Mouse (Mus musculus) hindbrain, embryonic 13.5 days (tissue): ENCODE data around the gene Jag2. TPM values are rescaled to one million over a fixed set of nuclear protein-coding genes. Genes with fewer than 3 reads are reported as not detected.

Source experiments
- ATAC-seq: fragments of 200-750 bp; cut with Nextera tagmentation; 2 replicates; pipeline ENCODE4 v1.8.0; 2017; ENCODE audit warnings: moderate TSS enrichment; ENCODE audit not compliant: low FRiP score
- H3K27ac ChIP-seq: fragments of 300-500 bp; sonication (generic); 2 replicates; pipeline ENCODE4 v1.5.1; 2015; ENCODE audit warnings: inconsistent platforms, mild to moderate bottlenecking, moderate library complexity
- H3K27me3 ChIP-seq: fragments of 300-500 bp; sonication (generic); 2 replicates; pipeline ENCODE4 v1.6.1; 2015; ENCODE audit warnings: mild to moderate bottlenecking, inconsistent platforms
- H3K36me3 ChIP-seq: fragments of 300-500 bp; sonication (generic); 2 replicates; pipeline ENCODE4 v1.6.1; 2015; ENCODE audit warnings: mild to moderate bottlenecking, inconsistent platforms
- H3K4me1 ChIP-seq: fragments of 300-500 bp; sonication (generic); replicated peaks from 2 replicates; pipeline ENCODE4 v1.6.1; 2015; ENCODE audit warnings: inconsistent platforms
- H3K4me2 ChIP-seq: fragments of 300-500 bp; sonication (generic); 2 replicates; pipeline ENCODE4 v1.6.1; 2015; ENCODE audit warnings: inconsistent platforms, mild to moderate bottlenecking, moderate library complexity
- H3K4me3 ChIP-seq: fragments of 300-500 bp; sonication (generic); 2 replicates; pipeline ENCODE4 v1.5.1; 2015; ENCODE audit warnings: mild to moderate bottlenecking, inconsistent platforms
- H3K9ac ChIP-seq: fragments of 300-500 bp; sonication (generic); 2 replicates; pipeline ENCODE4 v1.6.1; 2015; ENCODE audit warnings: mild to moderate bottlenecking, inconsistent platforms
- H3K9me3 ChIP-seq: fragments of 300-500 bp; sonication (generic); 2 replicates; pipeline ENCODE4 v1.6.1; 2016; ENCODE audit warnings: inconsistent platforms
- WGBS: fragments of 180-500 bp; shearing (Covaris S2); methylation state at CpG from one replicate; pipeline ENCODE4 v1.1.7; 2015; 5-methylcytosine and 5-hydroxymethylcytosine counted together
- polyA plus RNA-seq: library from polyadenylated mRNA; unstranded; fragments of >200 nt; fragmentation: Nextera tagmentation; extraction: Ambion mirVana; gene quantifications from 2 replicates; pipeline ENCODE4 v1.2.1, GENCODE M21; 2015

Jag2 gene
- polyA plus RNA-seq, 1 experiment from 2014 or later = 8.4 TPM

DNA sequence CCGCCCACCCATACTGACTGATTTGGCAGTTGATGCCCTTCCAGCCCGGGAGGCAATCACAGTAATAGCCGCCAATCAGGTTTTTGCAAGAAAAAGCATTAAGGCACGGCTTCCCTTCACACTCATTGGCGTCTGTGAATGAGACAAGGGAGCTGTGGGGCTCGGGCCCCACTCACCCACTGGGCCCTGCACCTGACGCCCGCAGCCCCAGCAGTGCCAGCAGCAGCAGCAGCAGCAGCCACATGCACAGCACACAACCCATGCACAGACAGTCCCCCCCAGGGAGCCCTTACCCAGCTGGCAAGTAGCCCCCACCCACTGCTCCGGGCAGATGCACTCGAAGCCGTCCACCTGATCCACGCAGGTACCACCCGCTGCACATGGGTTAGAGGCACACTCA, 14.0 kb downstream of the Jag2 start:
- WGBS = 55% methylated on average over 13 of the region's 13 CpGs
- Histone ChIP-seq H3K27ac (peak overlapping the region; percentile 30; the same call in 1 of the 2 replicates), H3K9me3 (no peaks in the 10 kb centered on the region), H3K9ac (no peak overlapping the region), H3K36me3 (peaks cover 88% of the 10 kb centered on the region), H3K4me3 (no peak overlapping the region), H3K4me1 (peaks cover 38% of the 10 kb centered on the region), H3K27me3 (no peaks in the 10 kb centered on the region), H3K4me2 (no peak overlapping the region)
- ATAC-seq = peak; percentile 14; the same call in 1 of the 2 replicates

GRCm38 (mm10) chr12:112914527-112914926, 15.0 kb downstream of the Jag2 start:
- ATAC-seq = no peak
- no peak overlapping the region for H3K27ac ChIP-seq
- H3K27me3 ChIP-seq = no peaks in the 10 kb centered on the region
- WGBS = 83% methylated on average over 11 of the region's 11 CpGs
- H3K4me1 ChIP-seq = peaks cover 32% of the 10 kb centered on the region
- H3K4me2 ChIP-seq = no peak overlapping the region
- peaks cover 89% of the 10 kb centered on the region for H3K36me3 ChIP-seq
- no peak overlapping the region for H3K9ac ChIP-seq
- H3K9me3 ChIP-seq = no peaks in the 10 kb centered on the region
- no peak overlapping the region for H3K4me3 ChIP-seq

GRCm38 (mm10) chr12:112912951-112913745, 16.4 kb downstream of the Jag2 start:
- ATAC-seq = no peak
- no peak overlapping the region for H3K9ac ChIP-seq
- 87% methylated on average over 28 of the region's 28 CpGs for WGBS
- no peak overlapping the region for H3K4me2 ChIP-seq
- H3K27me3 ChIP-seq = no peaks in the 10 kb centered on the region
- no peak overlapping the region for H3K4me3 ChIP-seq
- H3K27ac ChIP-seq = no peak overlapping the region
- H3K4me1 ChIP-seq = peaks cover 28% of the 10 kb centered on the region
- H3K9me3 ChIP-seq = no peaks in the 10 kb centered on the region
- H3K36me3 ChIP-seq = peaks cover 95% of the 10 kb centered on the region

GRCm38 (mm10) chr12:112911701-112912100, 17.9 kb downstream of the Jag2 start:
- WGBS = 88% methylated on average over 17 of the region's 17 CpGs
- H3K4me2 ChIP-seq = no peak overlapping the region
- H3K36me3 ChIP-seq = peaks cover 95% of the 10 kb centered on the region
- no peak for ATAC-seq
- no peaks in the 10 kb centered on the region for H3K27me3 ChIP-seq
- H3K27ac ChIP-seq = no peak overlapping the region
- peaks cover 20% of the 10 kb centered on the region for H3K4me1 ChIP-seq
- H3K9ac ChIP-seq = no peak overlapping the region
- H3K4me3 ChIP-seq = no peak overlapping the region
- no peaks in the 10 kb centered on the region for H3K9me3 ChIP-seq

DNA sequence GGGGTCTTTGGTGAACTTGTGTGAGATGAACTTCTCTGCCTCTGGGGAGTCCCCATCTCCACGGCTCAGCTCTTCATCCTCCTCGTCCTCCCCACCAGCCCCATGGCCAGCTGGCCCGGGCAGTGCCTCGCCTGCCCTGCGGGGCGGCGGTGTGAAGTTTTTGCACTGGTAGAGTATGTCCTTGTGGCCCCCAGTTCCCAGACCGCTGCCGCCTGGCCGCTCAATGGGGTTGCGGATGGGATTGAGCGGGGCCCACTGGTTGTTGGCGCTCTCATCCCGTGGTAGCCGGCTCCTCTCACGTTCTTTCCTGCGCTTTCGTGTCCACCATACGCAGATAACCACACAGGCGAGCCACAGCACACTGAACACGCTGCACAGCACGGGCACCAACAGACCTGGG, 20.6 kb downstream of the Jag2 start:
- Histone ChIP-seq H3K9ac (no peak overlapping the region), H3K4me1 (0 out of 2 replicates have a peak, but pooled peaks cover under 1% of the 10 kb centered on the region), H3K27me3 (no peaks in the 10 kb centered on the region), H3K9me3 (no peaks in the 10 kb centered on the region), H3K4me2 (no peak overlapping the region), H3K27ac (no peak overlapping the region), H3K4me3 (no peak overlapping the region), H3K36me3 (peaks cover 92% of the 10 kb centered on the region)
- ATAC-seq = no peak
- 95% methylated on average over 22 of the region's 22 CpGs for WGBS

DNA sequence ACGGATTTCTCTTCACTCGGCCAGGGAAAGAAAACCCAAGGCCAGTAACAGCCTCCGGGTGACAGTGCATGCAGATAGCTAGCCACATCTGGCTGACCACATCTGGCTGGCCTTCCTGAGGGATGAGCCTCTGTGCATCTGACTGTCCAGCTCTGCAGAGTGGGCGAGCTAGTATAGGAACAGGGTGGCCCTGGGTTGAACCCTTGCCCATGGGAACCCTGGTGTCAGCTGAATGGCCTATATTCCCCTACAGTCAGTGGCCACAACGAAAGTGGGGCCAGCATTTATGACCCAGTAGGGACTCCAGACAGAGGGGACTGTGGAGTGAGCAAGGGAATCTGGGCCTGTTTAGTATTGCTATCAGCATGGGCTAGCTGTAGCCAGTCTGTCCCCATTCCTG, 24.6 kb downstream of the Jag2 start:
- no peak for ATAC-seq
- Histone ChIP-seq H3K9ac (no peak overlapping the region), H3K27me3 (no peaks in the 10 kb centered on the region), H3K4me3 (no peak overlapping the region), H3K36me3 (peaks cover 54% of the 10 kb centered on the region), H3K27ac (no peak overlapping the region), H3K9me3 (no peaks in the 10 kb centered on the region), H3K4me2 (no peak overlapping the region), H3K4me1 (0 out of 2 replicates have a peak, but pooled peaks cover 5% of the 10 kb centered on the region)
- WGBS = 88% methylated on average over 5 of the region's 5 CpGs

DNA sequence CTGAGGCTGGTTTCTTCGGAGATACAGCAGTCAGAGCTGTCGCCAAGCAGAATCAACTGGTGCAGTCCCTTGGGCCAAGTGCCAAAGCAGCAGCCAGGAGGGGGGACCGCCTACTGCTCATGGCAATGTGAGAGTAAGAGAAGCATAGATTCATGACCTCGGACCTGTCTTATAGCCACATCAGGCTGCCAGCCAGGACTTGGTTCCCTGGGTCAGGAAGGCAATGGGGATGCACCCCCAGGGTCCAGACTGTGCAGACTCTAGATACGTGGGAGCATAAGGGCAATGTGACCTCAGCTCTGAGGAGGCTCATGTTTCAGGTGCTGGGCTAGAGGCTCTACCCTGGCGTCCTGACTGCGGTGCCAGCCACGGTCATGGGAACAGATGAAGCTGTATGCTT, 25.6 kb downstream of the Jag2 start:
- Histone ChIP-seq H3K9me3 (no peaks in the 10 kb centered on the region), H3K4me2 (no peak overlapping the region), H3K27ac (no peak overlapping the region), H3K4me3 (no peak overlapping the region), H3K9ac (no peak overlapping the region), H3K4me1 (0 out of 2 replicates have a peak, but pooled peaks cover 5% of the 10 kb centered on the region), H3K27me3 (no peaks in the 10 kb centered on the region), H3K36me3 (peaks cover 44% of the 10 kb centered on the region)
- ATAC-seq = no peak
- WGBS = 73% methylated on average over 8 of the region's 8 CpGs

GRCm38 (mm10) chr12:112900641-112901040, 28.9 kb downstream of the Jag2 start:
- H3K9me3 ChIP-seq = no peaks in the 10 kb centered on the region
- H3K36me3 ChIP-seq = peaks cover 18% of the 10 kb centered on the region
- H3K9ac ChIP-seq = no peak overlapping the region
- H3K4me1 ChIP-seq = peaks cover 17% of the 10 kb centered on the region
- no peak overlapping the region for H3K4me2 ChIP-seq
- WGBS = 89% methylated on average over 9 of the region's 9 CpGs
- ATAC-seq = no peak
- H3K27me3 ChIP-seq = no peaks in the 10 kb centered on the region
- no peak overlapping the region; the same call in 1 of the 2 replicates for H3K27ac ChIP-seq
- H3K4me3 ChIP-seq = no peak overlapping the region

DNA sequence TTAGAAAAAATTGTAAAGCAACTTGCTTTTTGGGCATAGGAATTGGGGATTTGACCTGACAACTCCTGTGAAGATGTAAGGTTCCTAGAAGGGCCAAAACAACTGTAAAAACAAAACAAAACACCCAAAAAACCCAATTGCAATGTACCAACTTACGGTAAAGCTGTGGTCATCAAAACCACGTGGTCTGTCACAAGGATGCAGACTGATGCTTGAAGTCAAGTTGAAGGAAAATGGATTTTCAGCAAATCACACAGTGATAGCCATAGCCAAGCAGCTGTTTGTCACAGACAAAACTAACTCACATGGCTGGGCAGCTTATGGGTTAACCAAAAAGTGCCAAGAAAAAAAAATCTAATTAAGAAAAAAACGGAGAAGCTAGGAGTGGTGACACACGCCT, 30.6 kb downstream of the Jag2 start:
- ATAC-seq = no peak
- no peak overlapping the region for H3K9ac ChIP-seq
- no peak overlapping the region for H3K4me2 ChIP-seq
- H3K9me3 ChIP-seq = no peaks in the 10 kb centered on the region
- peaks cover 22% of the 10 kb centered on the region for H3K4me1 ChIP-seq
- H3K27ac ChIP-seq = no peak overlapping the region
- 61% methylated on average over 4 of the region's 4 CpGs for WGBS
- no peak overlapping the region for H3K4me3 ChIP-seq
- H3K36me3 ChIP-seq = peaks cover 2% of the 10 kb centered on the region; the same call in 1 of the 2 replicates
- peaks cover 3% of the 10 kb centered on the region; the same call in 1 of the 2 replicates for H3K27me3 ChIP-seq

DNA sequence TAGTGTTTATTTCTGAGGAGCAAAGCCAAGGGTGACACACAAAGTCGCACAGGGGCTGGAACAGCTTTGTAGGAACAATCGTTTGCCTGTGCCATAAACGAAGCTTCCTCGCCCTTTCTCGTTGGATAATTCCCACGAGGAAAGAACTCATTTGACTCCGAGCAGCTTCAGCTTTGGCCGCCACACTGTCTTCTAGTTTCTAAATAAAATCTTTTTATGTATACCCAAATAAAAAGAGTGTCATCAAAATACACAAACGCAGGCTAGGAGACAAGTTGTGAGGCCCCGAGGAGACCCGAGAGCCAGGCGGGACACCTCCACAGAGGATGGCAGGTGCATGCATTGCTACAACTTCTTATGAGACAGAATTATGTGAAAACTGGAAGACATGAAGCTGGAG, 31.2 kb downstream of the Jag2 start:
- no peak overlapping the region for H3K27ac ChIP-seq
- no peak for ATAC-seq
- peaks cover 3% of the 10 kb centered on the region; the same call in 1 of the 2 replicates for H3K27me3 ChIP-seq
- H3K9ac ChIP-seq = no peak overlapping the region
- WGBS = 61% methylated on average over 12 of the region's 12 CpGs
- H3K36me3 ChIP-seq = no peaks in the 10 kb centered on the region
- no peaks in the 10 kb centered on the region for H3K9me3 ChIP-seq
- peak overlapping the region; percentile 43; the same call in 1 of the 2 replicates for H3K4me2 ChIP-seq
- no peak overlapping the region for H3K4me3 ChIP-seq
- H3K4me1 ChIP-seq = peaks cover 19% of the 10 kb centered on the region

- H3K4me1 ChIP-seq = peaks cover 19% of the 10 kb centered on the region
- H3K9me3 ChIP-seq = no peaks in the 10 kb centered on the region
- no peak overlapping the region for H3K4me3 ChIP-seq
- peak overlapping the region; percentile 43 for H3K4me2 ChIP-seq
- WGBS = 37% methylated on average over 16 of the region's 16 CpGs
- peak; percentile 62; the same call in 1 of the 2 replicates for ATAC-seq
- peaks cover 3% of the 10 kb centered on the region; the same call in 1 of the 2 replicates for H3K27me3 ChIP-seq
- H3K36me3 ChIP-seq = no peaks in the 10 kb centered on the region
- peak overlapping the region; percentile 43; the same call in 1 of the 2 replicates for H3K9ac ChIP-seq
- no peak overlapping the region for H3K27ac ChIP-seq
These were observed 31.9 kb downstream of the Jag2 start for GRCm38 (mm10) chr12:112897522-112898212.

DNA sequence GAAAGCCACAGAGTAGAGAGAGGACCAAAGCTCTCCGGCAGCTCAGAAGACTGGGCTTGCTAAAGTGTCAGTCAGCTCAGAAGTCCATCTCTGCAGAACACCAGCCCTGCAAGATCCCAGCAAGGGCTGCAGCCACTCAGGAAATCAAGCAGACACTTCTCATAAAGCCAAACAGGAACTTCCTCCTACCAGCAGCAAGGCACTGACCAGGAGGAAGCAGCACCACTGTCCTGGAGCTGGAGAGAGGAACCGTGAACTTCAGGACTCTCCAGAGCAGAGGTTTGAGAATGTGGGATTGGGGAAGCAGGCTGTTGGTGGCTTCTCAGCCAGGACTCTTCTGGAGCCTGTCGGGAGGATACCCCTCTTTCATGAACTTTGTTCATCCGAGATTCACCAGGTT, 34.6 kb downstream of the Jag2 start:
- H3K4me2 ChIP-seq = no peak overlapping the region
- no peaks in the 10 kb centered on the region for H3K36me3 ChIP-seq
- H3K27ac ChIP-seq = peak overlapping the region; percentile 30; the same call in 1 of the 2 replicates
- H3K4me1 ChIP-seq = peaks cover 19% of the 10 kb centered on the region
- no peaks in the 10 kb centered on the region for H3K9me3 ChIP-seq
- WGBS = 71% methylated on average over 4 of the region's 4 CpGs
- no peak overlapping the region for H3K9ac ChIP-seq
- H3K4me3 ChIP-seq = no peak overlapping the region
- ATAC-seq = no peak
- H3K27me3 ChIP-seq = peaks cover 3% of the 10 kb centered on the region; the same call in 1 of the 2 replicates
